ENCODE assay signal across 37 mouse cellular contexts in genomic region chr16:37951171-37951570, GRCm38 (mm10). TPM values are rescaled to one million over a fixed set of nuclear protein-coding genes. Genes with fewer than 3 reads are reported as not detected.
"Had no signal": no experiment of that assay in that cellular context is flagged by ENCODE, and none has a peak within 500 bp of the region (broad histone marks: within the 10 kb centered on the region; RNA-seq: fewer than 3 reads in every experiment).

No protein-coding gene starts in this region.

- DNase-seq: heart, postnatal 10 days; heart, postnatal 14 days; heart, postnatal 36 days; heart, postnatal 4 days; kidney, adult 11 months; kidney, adult 18-20 months; kidney, adult 2 months; kidney, adult 8-10 months; kidney, adult 9 months; kidney, postnatal 10 days; kidney, postnatal 14 days; kidney, postnatal 25 days; kidney, postnatal 36 days; kidney, postnatal 4 days; layer of hippocampus, adult 9-11 months; layer of hippocampus, postnatal 36 days had no signal

- H3K9me3 ChIP-seq: heart, embryonic 10.5 days; heart, embryonic 12.5 days; heart, embryonic 13.5 days; heart, embryonic 15.5 days; hindbrain, embryonic 10.5 days; hindbrain, embryonic 12.5 days; hindbrain, embryonic 13.5 days; hindbrain, embryonic 15.5 days; intestine, embryonic 15.5 days; kidney, embryonic 15.5 days had no signal

- H3K36me3 ChIP-seq: heart, embryonic 10.5 days; heart, embryonic 12.5 days; heart, embryonic 13.5 days; heart, embryonic 15.5 days; hindbrain, embryonic 10.5 days; hindbrain, embryonic 12.5 days; hindbrain, embryonic 15.5 days; intestine, embryonic 15.5 days; kidney, embryonic 15.5 days had no signal

- ATAC-seq: hindbrain, embryonic 16.5 days; hindbrain, postnatal 0 days; inflammation-experienced regulatory T-cells, adult 6 months; intestine, embryonic 15.5 days; intestine, embryonic 16.5 days; intestine, postnatal 0 days had no signal

- H3K4me3 ChIP-seq: heart, embryonic 10.5 days; heart, embryonic 12.5 days; heart, embryonic 13.5 days; heart, embryonic 15.5 days; hindbrain, embryonic 10.5 days; hindbrain, embryonic 12.5 days; hindbrain, embryonic 13.5 days; hindbrain, embryonic 15.5 days; intestine, embryonic 15.5 days; kidney, embryonic 15.5 days; layer of hippocampus, adult 2 months had no signal

- H3K27ac ChIP-seq: heart, embryonic 10.5 days; heart, embryonic 13.5 days; heart, embryonic 15.5 days; hindbrain, embryonic 10.5 days; hindbrain, embryonic 12.5 days; hindbrain, embryonic 13.5 days; hindbrain, embryonic 14.5 days; hindbrain, embryonic 15.5 days; hindbrain, postnatal 0 days; intestine, embryonic 15.5 days; kidney, embryonic 15.5 days; kidney, postnatal 0 days; layer of hippocampus, adult 2 months had no signal

- H3K4me2 ChIP-seq: heart, embryonic 11.5 days; heart, embryonic 12.5 days; heart, embryonic 13.5 days; heart, embryonic 15.5 days; hindbrain, embryonic 12.5 days; hindbrain, embryonic 13.5 days; hindbrain, embryonic 14.5 days; hindbrain, embryonic 15.5 days; intestine, embryonic 15.5 days; kidney, embryonic 15.5 days had no signal

- H3K27me3 ChIP-seq: heart, embryonic 12.5 days; heart, embryonic 13.5 days; heart, embryonic 15.5 days; hindbrain, embryonic 12.5 days; hindbrain, embryonic 13.5 days; hindbrain, embryonic 15.5 days; intestine, embryonic 15.5 days; kidney, embryonic 15.5 days had no signal

- H3K9ac ChIP-seq: heart, embryonic 12.5 days; heart, embryonic 13.5 days; heart, embryonic 15.5 days; hindbrain, embryonic 12.5 days; hindbrain, embryonic 13.5 days; hindbrain, embryonic 14.5 days; hindbrain, embryonic 15.5 days; intestine, embryonic 15.5 days; kidney, embryonic 15.5 days had no signal

- H3K4me1 ChIP-seq: heart, embryonic 15.5 days had no signal

RNA-seq across cellular contexts. Expression of gene Gpr156, which starts 34.9 kb away (rescaled TPM):
- total RNA-seq: heart, postnatal 25 days; heart, postnatal 36 days; hematopoietic stem cell, adult 5-6 weeks had no signal
- polyA plus RNA-seq: inflammation-experienced regulatory T-cells, adult 6 months; kidney, adult 2 months had no signal
